20 mouse cellular contexts compared by ENCODE assay signal in genomic region chr3:22681999-22682648, GRCm38 (mm10).
A peak's percentile ranks its signal among the peaks of the same experiment; 100 is the strongest.
DNase-seq lines count a peak whose midpoint lies in the region; ATAC-seq and TF ChIP-seq lines count a peak whose summit lies in the region.
"Had no signal": no experiment of that assay in that cellular context is flagged by ENCODE, and none has a peak within 500 bp of the region (broad histone marks: within the 10 kb centered on the region; RNA-seq: fewer than 3 reads in every experiment).

No protein-coding gene starts in this region.

- TF ChIP-seq EP300 in stomach, postnatal 0 days (optimal IDR thresholded peaks at IDR 0.05): no peak

- ATAC-seq in embryonic facial prominence, embryonic 11.5 days (replicated peaks; ENCODE audit: insufficient number of reproducible peaks, low FRiP score, low TSS enrichment, low read depth): peak; percentile 59
- ATAC-seq in hindbrain, embryonic 16.5 days: peak; percentile 42; the same call in 1 of the 2 replicates
- ATAC-seq in midbrain, embryonic 15.5 days (replicated peaks): 0 out of 2 replicates have a peak, but pooled peaks have one; percentile 63
- no peak for ATAC-seq in midbrain, embryonic 11.5 days (ENCODE audit: low FRiP score)
- ATAC-seq in stomach, embryonic 14.5 days (ENCODE audit: insufficient number of reproducible peaks, insufficient read depth, low FRiP score, low read depth): peak; percentile 37; the same call in 1 of the 2 replicates
- no peak for ATAC-seq in stomach, postnatal 0 days (ENCODE audit: low FRiP score, low TSS enrichment)
- ATAC-seq: CD4-positive, CD25-positive, alpha-beta regulatory T cell, adult 4 months; forebrain, embryonic 16.5 days had no signal

- no peaks in the 10 kb centered on the region for H3K9me3 ChIP-seq in embryonic facial prominence, embryonic 11.5 days (replicated peaks; ENCODE audit: control insufficient read depth, low read length)
- H3K9me3 ChIP-seq in embryonic facial prominence, embryonic 10.5 days: no peaks in the 10 kb centered on the region
- no peaks in the 10 kb centered on the region for H3K9me3 ChIP-seq in hindbrain, embryonic 16.5 days (ENCODE audit: control insufficient read depth, low read length)
- no peaks in the 10 kb centered on the region for H3K9me3 ChIP-seq in hindbrain, embryonic 10.5 days
- H3K9me3 ChIP-seq in midbrain, embryonic 15.5 days: no peaks in the 10 kb centered on the region
- H3K9me3 ChIP-seq in midbrain, embryonic 11.5 days (ENCODE audit: control insufficient read depth, low read length): no peaks in the 10 kb centered on the region
- no peaks in the 10 kb centered on the region for H3K9me3 ChIP-seq in stomach, embryonic 14.5 days (ENCODE audit: control insufficient read depth, low read depth, low read length)
- H3K9me3 ChIP-seq in stomach, postnatal 0 days (ENCODE audit: control insufficient read depth, low read length): no peaks in the 10 kb centered on the region
- H3K9me3 ChIP-seq: embryonic facial prominence, embryonic 12.5 days; G1E; heart, embryonic 12.5 days; hindbrain, embryonic 15.5 days had no signal

- WGBS in embryonic facial prominence, embryonic 11.5 days: 89% methylated on average over 1 of the region's 1 CpGs
- WGBS in embryonic facial prominence, embryonic 10.5 days: 82% methylated on average over 1 of the region's 1 CpGs
- 89% methylated on average over 1 of the region's 1 CpGs for WGBS in hindbrain, embryonic 16.5 days
- 86% methylated on average over 1 of the region's 1 CpGs for WGBS in hindbrain, embryonic 10.5 days
- 71% methylated on average over 1 of the region's 1 CpGs for WGBS in midbrain, embryonic 15.5 days
- WGBS in midbrain, embryonic 11.5 days: 84% methylated on average over 1 of the region's 1 CpGs
- 88% methylated on average over 1 of the region's 1 CpGs for WGBS in stomach, embryonic 14.5 days
- 68% methylated on average over 1 of the region's 1 CpGs for WGBS in stomach, postnatal 0 days

- no peaks in the 10 kb centered on the region for H3K27me3 ChIP-seq in embryonic facial prominence, embryonic 11.5 days (ENCODE audit: control insufficient read depth, insufficient read depth, low read length)
- H3K27me3 ChIP-seq in embryonic facial prominence, embryonic 10.5 days (replicated peaks; ENCODE audit: low read depth, poor library complexity, severe bottlenecking): no peaks in the 10 kb centered on the region
- no peaks in the 10 kb centered on the region for H3K27me3 ChIP-seq in hindbrain, embryonic 16.5 days (replicated peaks; ENCODE audit: control insufficient read depth, insufficient read depth, low read length)
- no peaks in the 10 kb centered on the region for H3K27me3 ChIP-seq in hindbrain, embryonic 10.5 days (ENCODE audit: insufficient read depth, poor library complexity, severe bottlenecking)
- H3K27me3 ChIP-seq in midbrain, embryonic 15.5 days (replicated peaks): no peaks in the 10 kb centered on the region
- H3K27me3 ChIP-seq in midbrain, embryonic 11.5 days (ENCODE audit: control insufficient read depth, insufficient read depth, low read length): no peaks in the 10 kb centered on the region
- H3K27me3 ChIP-seq in stomach, embryonic 14.5 days (ENCODE audit: control insufficient read depth, insufficient read depth, low read length): no peaks in the 10 kb centered on the region
- no peaks in the 10 kb centered on the region for H3K27me3 ChIP-seq in stomach, postnatal 0 days (ENCODE audit: control insufficient read depth, insufficient read depth, low read length)
- H3K27me3 ChIP-seq: embryonic facial prominence, embryonic 12.5 days; heart, embryonic 12.5 days; hindbrain, embryonic 15.5 days had no signal

- no peak for TF ChIP-seq CTCF in stomach, postnatal 0 days (IDR thresholded peaks at IDR 0.05; ENCODE audit: low read depth)

- H3K27ac ChIP-seq in embryonic facial prominence, embryonic 11.5 days (replicated peaks; ENCODE audit: low read depth, low read length): no peak overlapping the region
- no peak overlapping the region for H3K27ac ChIP-seq in embryonic facial prominence, embryonic 10.5 days (replicated peaks)
- H3K27ac ChIP-seq in hindbrain, embryonic 16.5 days (ENCODE audit: low read depth, low read length): no peak overlapping the region
- H3K27ac ChIP-seq in hindbrain, embryonic 10.5 days: no peak overlapping the region
- H3K27ac ChIP-seq in midbrain, embryonic 15.5 days: no peak overlapping the region
- H3K27ac ChIP-seq in midbrain, embryonic 11.5 days (ENCODE audit: low read depth, low read length): no peak overlapping the region
- H3K27ac ChIP-seq in stomach, embryonic 14.5 days (ENCODE audit: low read length): no peak overlapping the region
- no peak overlapping the region for H3K27ac ChIP-seq in stomach, postnatal 0 days (replicated peaks)
- H3K27ac ChIP-seq: embryonic facial prominence, embryonic 12.5 days; hindbrain, embryonic 15.5 days had no signal

- H3K9ac ChIP-seq in embryonic facial prominence, embryonic 11.5 days (replicated peaks; ENCODE audit: low read length): no peak overlapping the region
- no peak overlapping the region for H3K9ac ChIP-seq in hindbrain, embryonic 16.5 days (ENCODE audit: low read depth, low read length)
- H3K9ac ChIP-seq in midbrain, embryonic 15.5 days: no peak overlapping the region
- no peak overlapping the region for H3K9ac ChIP-seq in midbrain, embryonic 11.5 days (ENCODE audit: low read length)
- H3K9ac ChIP-seq in stomach, embryonic 14.5 days (replicated peaks; ENCODE audit: low read depth, low read length): no peak overlapping the region
- no peak overlapping the region for H3K9ac ChIP-seq in stomach, postnatal 0 days (ENCODE audit: low read length)
- H3K9ac ChIP-seq: embryonic facial prominence, embryonic 12.5 days; heart, embryonic 12.5 days; hindbrain, embryonic 15.5 days had no signal

- no peaks in the 10 kb centered on the region for H3K4me1 ChIP-seq in embryonic facial prominence, embryonic 11.5 days (ENCODE audit: control insufficient read depth, insufficient read depth, low read length)
- no peaks in the 10 kb centered on the region for H3K4me1 ChIP-seq in embryonic facial prominence, embryonic 10.5 days
- H3K4me1 ChIP-seq in hindbrain, embryonic 16.5 days (ENCODE audit: control insufficient read depth, insufficient read depth, low read depth, low read length): no peaks in the 10 kb centered on the region
- no peaks in the 10 kb centered on the region for H3K4me1 ChIP-seq in hindbrain, embryonic 10.5 days (replicated peaks)
- H3K4me1 ChIP-seq in midbrain, embryonic 15.5 days: no peaks in the 10 kb centered on the region
- no peaks in the 10 kb centered on the region for H3K4me1 ChIP-seq in midbrain, embryonic 11.5 days (ENCODE audit: control insufficient read depth, insufficient read depth, low read length)
- H3K4me1 ChIP-seq in stomach, embryonic 14.5 days (ENCODE audit: control insufficient read depth, insufficient read depth, low read length): no peaks in the 10 kb centered on the region
- no peaks in the 10 kb centered on the region for H3K4me1 ChIP-seq in stomach, postnatal 0 days (replicated peaks; ENCODE audit: control insufficient read depth, insufficient read depth)
- H3K4me1 ChIP-seq: embryonic facial prominence, embryonic 12.5 days; heart, embryonic 12.5 days; hindbrain, embryonic 15.5 days had no signal

- DNase-seq in embryonic facial prominence, embryonic 11.5 days (ENCODE audit: low spot score): no peak
- DNase-seq in embryonic facial prominence, embryonic 10.5 days (ENCODE audit: low spot score): no peak
- DNase-seq in hindbrain, embryonic 10.5 days (ENCODE audit: low spot score): no peak
- no peak for DNase-seq in midbrain, embryonic 11.5 days (ENCODE audit: low spot score, missing footprints)
- DNase-seq in stomach, postnatal 0 days (ENCODE audit: low spot score): no peak
- DNase-seq: adrenal gland, adult 8-10 months; adrenal gland, postnatal 36 days; B cell, adult 2 months; cerebellum, adult 2 months; cerebellum, postnatal 10 days; gastrocnemius, postnatal 14 days had no signal

- no peak overlapping the region for H3K4me2 ChIP-seq in embryonic facial prominence, embryonic 11.5 days (ENCODE audit: low read depth, low read length)
- no peak overlapping the region for H3K4me2 ChIP-seq in hindbrain, embryonic 16.5 days (ENCODE audit: low read length)
- no peak overlapping the region for H3K4me2 ChIP-seq in midbrain, embryonic 15.5 days
- H3K4me2 ChIP-seq in midbrain, embryonic 11.5 days: no peak overlapping the region
- H3K4me2 ChIP-seq in stomach, embryonic 14.5 days (replicated peaks; ENCODE audit: low read depth, low read length): no peak overlapping the region
- no peak overlapping the region for H3K4me2 ChIP-seq in stomach, postnatal 0 days (replicated peaks; ENCODE audit: low read depth)
- H3K4me2 ChIP-seq: embryonic facial prominence, embryonic 12.5 days; heart, embryonic 12.5 days; hindbrain, embryonic 15.5 days had no signal

- no peaks in the 10 kb centered on the region for H3K36me3 ChIP-seq in embryonic facial prominence, embryonic 11.5 days (replicated peaks; ENCODE audit: control insufficient read depth, insufficient read depth, low read depth, low read length)
- no peaks in the 10 kb centered on the region for H3K36me3 ChIP-seq in embryonic facial prominence, embryonic 10.5 days (replicated peaks)
- no peaks in the 10 kb centered on the region for H3K36me3 ChIP-seq in hindbrain, embryonic 16.5 days (ENCODE audit: control insufficient read depth, insufficient read depth, low read length)
- no peaks in the 10 kb centered on the region for H3K36me3 ChIP-seq in hindbrain, embryonic 10.5 days
- no peaks in the 10 kb centered on the region for H3K36me3 ChIP-seq in midbrain, embryonic 15.5 days (replicated peaks)
- no peaks in the 10 kb centered on the region for H3K36me3 ChIP-seq in midbrain, embryonic 11.5 days (ENCODE audit: control insufficient read depth, insufficient read depth, low read length)
- no peaks in the 10 kb centered on the region for H3K36me3 ChIP-seq in stomach, embryonic 14.5 days (ENCODE audit: control insufficient read depth, insufficient read depth, low read length)
- no peaks in the 10 kb centered on the region for H3K36me3 ChIP-seq in stomach, postnatal 0 days (ENCODE audit: control insufficient read depth, insufficient read depth, low read length)
- H3K36me3 ChIP-seq: embryonic facial prominence, embryonic 12.5 days; G1E; heart, embryonic 12.5 days; hindbrain, embryonic 15.5 days had no signal

- no peak overlapping the region for H3K4me3 ChIP-seq in embryonic facial prominence, embryonic 11.5 days (ENCODE audit: low read depth, low read length)
- no peak overlapping the region for H3K4me3 ChIP-seq in embryonic facial prominence, embryonic 10.5 days
- H3K4me3 ChIP-seq in hindbrain, embryonic 16.5 days (ENCODE audit: low read length): no peak overlapping the region
- H3K4me3 ChIP-seq in hindbrain, embryonic 10.5 days: no peak overlapping the region
- H3K4me3 ChIP-seq in midbrain, embryonic 15.5 days: no peak overlapping the region
- H3K4me3 ChIP-seq in midbrain, embryonic 11.5 days (ENCODE audit: low read depth, low read length): no peak overlapping the region
- H3K4me3 ChIP-seq in stomach, embryonic 14.5 days (ENCODE audit: low read depth, low read length): no peak overlapping the region
- no peak overlapping the region for H3K4me3 ChIP-seq in stomach, postnatal 0 days (ENCODE audit: low read depth, low read length)
- H3K4me3 ChIP-seq: embryonic facial prominence, embryonic 12.5 days; heart, embryonic 12.5 days; hindbrain, embryonic 15.5 days had no signal

Comparison
In these comparisons a context has a peak if more than half of its experiments do, and no peak if none do; other contexts are left out.
1. ATAC-seq: peak in embryonic facial prominence, embryonic 11.5 days (single experiment), hindbrain, embryonic 16.5 days (single experiment), midbrain, embryonic 15.5 days (single experiment) and stomach, embryonic 14.5 days (single experiment); none in midbrain, embryonic 11.5 days (single experiment) and stomach, postnatal 0 days (single experiment).